Mouse (Mus musculus) Muller cell, postnatal 12 days (primary cell): ENCODE measurements around the gene Tigd3.
A peak's percentile ranks its signal among the peaks of the same experiment; 100 is the strongest.

Source experiments
- DNase-seq: peaks from one replicate; pipeline ENCODE4 v3.0.0-alpha.2; 2015; ENCODE audit errors: inconsistent ontology term

Gene Tigd3

DNA sequence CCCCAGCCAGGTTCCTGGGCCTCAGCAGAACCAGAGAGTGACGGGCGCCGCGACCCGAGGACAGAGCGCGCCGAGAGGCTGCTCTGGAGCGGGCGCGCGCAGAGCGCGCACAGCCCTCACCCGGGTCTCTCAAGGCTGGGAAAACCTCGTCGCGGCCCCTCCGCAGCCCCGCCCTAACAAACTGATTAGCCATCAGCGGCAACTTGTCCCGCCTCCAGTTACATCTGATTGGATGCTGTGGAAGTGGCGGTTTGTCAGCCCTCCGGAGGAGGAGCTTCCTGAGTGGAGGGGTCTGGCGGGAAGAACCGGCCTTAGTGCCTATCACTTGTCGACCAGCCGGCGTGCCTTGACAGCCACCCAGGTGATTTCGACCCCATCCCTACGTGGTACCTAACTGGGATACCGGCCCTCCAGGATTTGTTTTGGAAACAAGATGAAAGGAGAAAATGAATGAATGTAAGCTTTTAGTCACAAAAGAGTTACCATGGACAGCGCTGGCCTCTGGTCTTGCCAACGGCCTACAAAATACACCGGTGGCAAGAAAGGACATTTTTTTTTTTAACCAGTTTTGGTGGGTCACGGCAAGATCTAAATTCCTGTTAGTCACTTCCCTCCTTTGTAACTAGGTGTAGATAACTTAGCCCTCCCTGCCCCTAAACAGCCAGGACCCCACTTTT, at the start of gene Tigd3:
Tigd3 (minus strand) TSS at position 148 of the 677 bp plus-strand sequence.
- DNase-seq, result peak; percentile 96

GRCm38 (mm10) chr19:5943404-5943803, 49.5 kb upstream of the Tigd3 start:
- DNase-seq, result no peak

GRCm38 (mm10) chr19:5942581-5942980, 48.6 kb upstream of the Tigd3 start:
- DNase-seq, result no peak

DNA sequence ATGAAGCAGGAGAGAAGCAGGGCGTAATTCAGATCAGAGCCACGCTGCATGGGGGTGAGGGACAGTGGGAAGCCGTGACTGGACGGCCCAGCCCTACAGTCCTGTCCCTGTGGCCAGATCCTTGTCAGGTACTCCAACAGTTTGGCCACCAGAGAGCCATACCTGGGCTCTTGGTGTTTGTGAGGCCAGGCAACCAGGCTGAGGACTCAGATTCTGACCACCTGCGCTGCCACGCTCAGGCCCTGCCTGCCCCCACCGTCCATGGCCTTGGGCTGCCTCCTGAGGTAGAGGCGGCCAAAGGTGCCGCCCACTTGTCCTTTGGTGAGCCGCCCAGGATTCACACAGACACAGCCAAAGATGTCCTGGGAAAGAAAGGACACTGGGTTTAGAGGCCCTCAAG, 46.7 kb upstream of the Tigd3 start:
- DNase-seq, result no peak

DNA sequence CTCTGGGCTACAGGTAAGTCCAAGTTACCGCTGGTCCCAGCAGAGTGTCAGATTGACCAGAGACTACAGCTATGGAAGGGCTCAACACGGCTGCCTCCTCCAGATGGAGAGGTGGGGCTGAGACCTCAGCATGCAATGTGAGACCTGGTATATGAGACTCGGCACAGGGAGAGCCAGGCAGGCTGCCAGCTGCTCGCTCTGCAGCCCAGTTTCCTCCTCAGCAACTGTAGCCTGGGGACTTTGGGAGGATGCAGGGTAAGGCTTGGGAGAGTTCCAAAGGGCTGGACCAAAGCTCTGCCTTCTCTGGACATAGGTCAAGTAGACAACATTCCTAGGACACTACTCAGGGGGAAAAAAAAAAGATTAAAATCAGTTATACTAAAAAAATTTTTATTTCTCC, 46.2 kb upstream of the Tigd3 start:
- DNase-seq, result peak; percentile 74

DNA sequence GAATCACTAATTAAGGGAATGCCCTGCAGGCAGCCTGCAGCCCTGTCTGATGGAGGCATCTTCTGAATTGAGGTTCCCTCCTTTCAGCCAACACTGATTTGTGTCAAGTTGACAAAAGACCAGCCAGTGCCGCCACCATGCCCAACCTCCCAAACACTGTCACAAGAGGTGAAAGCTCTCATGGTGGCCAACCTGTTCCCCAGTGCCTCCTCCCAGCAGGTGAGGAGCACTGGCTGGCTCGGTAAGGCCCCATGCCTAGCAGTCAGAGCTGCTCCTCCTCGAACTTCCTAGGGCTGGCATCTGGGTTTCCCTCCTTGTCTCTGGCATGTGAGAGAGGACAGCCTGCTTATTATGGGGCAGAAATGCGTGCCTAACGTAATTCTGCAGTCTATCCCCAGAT, 45.8 kb upstream of the Tigd3 start:
- no peak for DNase-seq

GRCm38 (mm10) chr19:5938516-5938915, 44.6 kb upstream of the Tigd3 start:
- DNase-seq, result no peak

GRCm38 (mm10) chr19:5937836-5938406, 44.0 kb upstream of the Tigd3 start:
- DNase-seq, result no peak

GRCm38 (mm10) chr19:5937095-5937835, 43.3 kb upstream of the Tigd3 start:
- no peak for DNase-seq

- no peak for DNase-seq
Measured at GRCm38 (mm10) chr19:5935691-5936090, 41.7 kb upstream of the Tigd3 start.

GRCm38 (mm10) chr19:5935266-5935665, 41.3 kb upstream of the Tigd3 start:
- DNase-seq, result no peak

DNA sequence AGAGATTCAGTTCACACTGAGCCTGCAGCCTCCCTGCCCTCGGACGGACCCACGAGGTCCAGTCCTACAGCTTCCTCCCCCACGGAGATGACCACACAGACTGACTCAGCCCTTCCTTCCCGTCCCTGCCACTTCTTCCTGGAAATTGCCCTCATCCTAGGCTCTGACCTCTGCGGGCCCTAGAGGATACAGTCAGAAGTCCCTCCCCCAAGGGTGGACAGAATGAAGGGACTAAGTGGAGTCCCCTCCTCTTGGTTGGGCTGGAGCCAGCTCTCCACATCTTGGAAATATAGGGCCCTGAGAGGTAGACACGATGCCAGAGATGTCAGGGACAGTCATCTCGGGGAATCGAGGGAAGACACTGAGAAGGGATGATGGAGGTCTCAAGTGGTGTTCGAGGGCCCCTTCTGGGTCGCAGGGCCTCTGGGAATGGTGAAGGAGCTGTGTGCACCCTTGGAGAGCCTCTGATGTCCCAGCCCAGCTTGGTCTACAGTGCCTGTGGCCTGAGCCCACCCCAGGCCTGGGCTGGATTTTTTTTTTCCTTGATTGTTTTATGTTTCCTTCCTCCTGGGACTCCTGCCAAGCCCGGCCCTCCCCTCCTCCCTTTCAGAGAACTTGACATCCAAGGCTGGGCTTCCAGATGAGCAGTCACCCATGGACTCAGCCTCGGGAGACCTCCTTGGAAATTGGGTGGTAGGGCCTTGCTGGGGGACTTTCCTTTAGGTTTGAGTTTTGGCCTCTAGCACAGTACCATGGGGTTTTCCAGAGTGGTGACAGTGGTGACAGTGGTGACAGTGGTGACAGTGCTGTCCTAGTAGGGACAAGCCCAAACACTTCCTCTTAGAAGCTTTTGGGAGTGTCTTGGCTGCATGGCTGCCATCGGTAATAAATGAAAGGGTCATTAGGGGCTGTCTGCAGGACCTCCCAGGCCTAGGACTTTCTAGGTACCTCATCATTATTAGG, 36.0 kb upstream of the Tigd3 start:
- peak; percentile 16 for DNase-seq

DNA sequence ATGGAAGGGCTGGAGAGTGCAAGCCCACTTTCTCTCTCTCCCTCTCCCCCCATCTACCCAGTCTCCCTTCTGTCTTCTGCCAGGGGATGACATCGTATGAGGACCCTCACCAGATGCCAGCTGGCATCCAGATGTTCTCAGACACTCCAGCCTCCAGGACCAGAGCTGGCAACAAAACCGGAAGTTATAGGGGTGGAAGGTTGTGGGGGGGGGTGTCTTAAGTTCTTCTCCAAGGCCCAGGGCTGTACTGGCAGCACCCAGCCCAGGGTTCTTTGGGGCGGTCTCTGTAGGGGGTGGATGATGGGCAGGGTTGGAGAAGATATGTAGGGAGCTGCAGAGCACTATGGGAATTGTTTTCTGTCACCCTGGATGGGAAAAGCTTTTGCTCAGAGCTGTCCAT, 34.6 kb upstream of the Tigd3 start:
- DNase-seq, result no peak

GRCm38 (mm10) chr19:5928104-5928503, 34.2 kb upstream of the Tigd3 start:
- no peak for DNase-seq

DNA sequence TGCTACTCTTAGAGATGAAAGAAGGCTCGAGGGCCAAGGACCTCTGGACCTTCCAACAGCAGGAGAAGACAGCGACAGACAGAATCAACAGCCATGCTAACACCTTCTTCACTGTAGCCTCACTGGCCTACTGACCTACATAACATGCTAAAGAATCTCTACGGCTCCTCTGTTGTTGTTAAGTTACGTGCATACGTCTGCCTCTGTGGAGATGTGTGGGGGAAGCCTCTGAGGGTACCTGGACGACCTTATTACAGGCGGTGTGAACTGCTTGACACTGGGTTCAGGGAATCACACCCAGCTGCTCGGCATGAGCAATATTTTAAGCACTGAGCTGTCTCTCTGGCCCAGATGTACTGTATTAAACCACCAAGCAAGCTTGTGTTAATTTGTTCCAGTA, 33.6 kb upstream of the Tigd3 start:
- no peak for DNase-seq

DNA sequence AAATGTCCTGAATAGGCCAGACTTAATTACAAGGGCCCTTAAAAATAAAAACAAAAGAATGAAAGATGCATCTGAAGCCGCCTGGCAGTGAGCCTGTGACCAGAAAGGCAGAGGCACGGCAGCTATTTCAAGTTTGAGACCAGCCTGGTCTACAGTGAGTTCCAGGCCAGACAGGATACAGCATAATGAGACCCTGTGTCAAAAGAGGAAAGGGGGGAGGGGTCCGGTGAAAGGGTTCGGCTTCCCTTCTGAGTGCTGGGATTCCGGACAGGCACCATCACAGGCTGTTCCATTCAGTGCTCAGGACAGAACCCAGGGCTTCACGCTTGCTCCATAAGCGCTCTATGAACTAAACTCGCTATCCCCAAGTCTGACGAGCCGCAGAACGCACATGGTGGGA, 33.1 kb upstream of the Tigd3 start:
- DNase-seq, result no peak

DNA sequence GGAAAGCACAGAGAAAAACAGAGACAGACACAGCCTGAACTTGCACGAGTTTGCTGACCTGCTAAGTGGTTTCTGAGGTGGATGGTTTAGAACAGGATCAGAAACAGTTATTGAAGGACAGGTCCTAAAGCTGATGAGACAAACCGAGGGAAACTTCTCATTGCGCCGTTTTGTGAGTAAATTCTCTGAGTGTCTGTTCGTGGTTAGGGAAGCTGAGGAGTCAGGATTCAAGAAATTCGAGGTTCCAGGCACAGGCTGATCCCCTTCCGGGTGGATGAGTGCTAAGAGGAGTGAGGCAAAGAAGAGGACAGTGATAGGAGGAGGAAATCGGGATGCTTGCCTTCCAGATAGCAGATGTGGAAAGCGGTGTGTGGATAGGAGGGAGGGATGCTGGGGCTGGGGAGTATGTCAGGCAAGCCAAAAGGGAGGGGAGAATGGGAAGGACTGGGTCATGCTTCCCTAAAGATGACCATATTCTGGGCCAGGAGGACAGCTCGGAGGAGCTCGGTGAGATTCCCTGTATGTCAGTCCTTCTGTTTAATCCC, 31.4 kb upstream of the Tigd3 start:
- peak; percentile 8 for DNase-seq

GRCm38 (mm10) chr19:5924713-5925093, 30.8 kb upstream of the Tigd3 start, which contains the start of gene Cdc42ep2:
Cdc42ep2 (minus strand) TSS chr19:5924816.
- peak; percentile 95 for DNase-seq

DNA sequence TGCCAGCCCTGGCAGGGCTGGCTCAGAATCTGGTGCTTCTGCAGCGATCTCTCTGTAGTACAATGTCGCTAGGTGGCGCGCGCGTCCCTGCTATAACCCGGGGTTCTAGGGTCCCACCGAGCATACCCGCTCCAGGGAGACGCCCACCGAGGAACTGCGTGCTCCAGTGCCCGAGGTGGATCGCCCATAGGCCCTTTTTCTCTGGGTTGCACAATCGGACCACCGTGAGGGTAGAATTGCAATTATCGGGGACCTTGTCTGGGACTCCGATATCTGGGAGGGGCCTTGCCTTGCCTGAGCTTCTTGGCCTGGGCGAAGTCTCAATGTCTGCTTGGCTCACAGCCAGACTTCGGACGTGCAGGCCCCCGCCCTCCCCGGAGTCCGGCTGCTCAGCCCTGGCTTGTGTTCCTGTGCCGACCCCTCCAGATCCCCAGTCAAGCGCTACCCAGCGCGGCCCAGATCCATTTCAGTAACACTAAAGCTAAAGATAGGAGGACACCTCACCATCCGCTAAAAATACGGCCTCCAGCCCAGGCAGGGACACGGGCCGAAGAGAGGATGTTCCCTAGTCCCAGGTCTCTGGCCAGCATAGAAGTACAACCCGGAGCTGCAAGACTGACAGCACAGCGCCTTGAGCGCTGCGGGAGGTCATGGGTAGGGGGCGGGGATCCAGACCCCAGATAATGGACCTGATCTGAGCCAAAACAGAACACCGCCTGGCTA, 30.2 kb upstream of the Tigd3 start:
- peak; percentile 84 for DNase-seq

GRCm38 (mm10) chr19:5922963-5923362, 29.0 kb upstream of the Tigd3 start:
- DNase-seq, result no peak
